Mouse (Mus musculus): ENCODE measurements around the gene Haao. TPM values are rescaled to one million over a fixed set of nuclear protein-coding genes. Genes with fewer than 3 reads are reported as not detected.

Haao gene
- polyA plus RNA-seq, 1 experiment from 2014 or later, result 0.56 TPM

DNA sequence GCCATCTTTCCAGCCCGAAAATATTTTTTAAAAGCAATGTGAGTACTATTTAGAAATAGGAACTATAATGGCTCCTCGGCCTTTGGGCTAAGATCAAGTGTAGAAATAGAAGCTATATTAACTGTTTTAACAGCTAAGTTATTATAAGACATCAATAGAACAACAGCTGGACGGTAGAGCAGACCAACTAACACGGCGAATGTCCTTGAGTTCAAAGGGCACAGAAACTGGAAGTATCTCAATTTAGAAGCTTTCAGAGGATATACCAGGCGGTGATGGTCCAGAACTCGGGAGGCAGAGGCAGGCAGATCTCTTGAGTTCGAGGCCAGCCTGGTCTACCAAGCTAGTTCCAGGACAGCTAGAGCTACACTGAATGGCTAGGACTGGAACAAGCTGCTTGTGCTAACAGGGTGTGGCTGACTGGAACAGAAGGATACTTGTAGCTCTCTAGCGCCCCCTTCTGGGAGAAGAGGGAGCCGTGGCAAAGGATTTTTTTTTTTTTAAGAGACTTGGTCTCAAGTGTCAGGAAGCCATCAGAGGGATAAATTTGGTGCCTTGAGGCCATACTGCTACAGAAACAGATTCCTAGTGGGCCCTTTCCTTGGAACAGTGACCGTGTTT, 39.9 kb downstream of the Haao start:
- Histone ChIP-seq H3K27ac (no peak overlapping the region), H3K4me3 (ENCODE audit: inconsistent target) (no peak overlapping the region), H3K36me3 (ENCODE audit: inconsistent target) (peaks cover 51% of the 10 kb centered on the region), H3K79me2 (ENCODE audit: inconsistent target) (no peaks in the 10 kb centered on the region)
- 63% methylated on average over 11 of the region's 11 CpGs for WGBS (ENCODE audit: missing documents)

DNA sequence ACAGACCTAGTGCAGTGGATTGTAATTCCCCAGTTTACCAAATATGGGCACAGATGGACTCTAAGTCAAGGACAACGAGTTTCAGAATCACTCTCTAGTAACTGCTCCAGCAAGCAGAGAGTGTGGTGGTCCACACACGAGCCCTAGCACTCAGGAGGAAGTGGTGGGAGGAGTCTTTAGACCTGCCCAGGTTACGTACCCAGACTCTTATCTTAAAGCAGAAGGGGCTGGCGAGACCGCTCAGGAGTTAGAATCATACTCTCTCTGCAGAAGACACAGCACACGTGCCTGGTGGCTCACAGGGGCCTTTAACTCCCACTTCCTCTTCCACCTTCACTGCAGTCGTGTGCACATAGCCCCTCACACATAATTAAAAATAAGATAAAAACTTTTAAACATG, 40.4 kb downstream of the Haao start:
- Histone ChIP-seq H3K4me3 (ENCODE audit: inconsistent target) (no peak overlapping the region), H3K79me2 (ENCODE audit: inconsistent target) (no peaks in the 10 kb centered on the region), H3K27ac (no peak overlapping the region), H3K36me3 (ENCODE audit: inconsistent target) (peaks cover 53% of the 10 kb centered on the region)
- WGBS (ENCODE audit: missing documents), result 26% methylated on average over 7 of the region's 7 CpGs

DNA sequence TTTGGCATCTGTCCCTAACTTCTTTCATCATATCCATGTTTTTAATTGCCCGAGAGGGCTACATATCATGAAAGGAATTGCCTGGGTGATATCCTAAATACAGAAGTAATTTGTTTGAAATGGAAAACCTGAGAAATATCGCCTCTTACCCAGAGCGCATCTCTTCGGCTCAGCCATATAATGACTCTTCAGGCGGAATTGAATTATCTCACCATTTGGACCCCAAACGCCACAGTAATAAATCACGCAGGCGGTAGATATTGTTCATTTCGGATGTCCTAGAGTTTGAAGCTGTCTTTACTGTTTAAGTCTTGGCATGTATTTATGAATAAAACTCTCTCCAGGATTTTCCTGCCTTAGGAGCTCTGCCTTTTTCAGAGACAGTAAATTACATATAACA, 42.7 kb downstream of the Haao start:
- peaks cover 62% of the 10 kb centered on the region for H3K36me3 ChIP-seq (ENCODE audit: inconsistent target)
- WGBS (ENCODE audit: missing documents), result 98% methylated on average over 9 of the region's 9 CpGs
- no peaks in the 10 kb centered on the region for H3K79me2 ChIP-seq (ENCODE audit: inconsistent target)
- H3K27ac ChIP-seq, result no peak overlapping the region
- H3K4me3 ChIP-seq (ENCODE audit: inconsistent target), result no peak overlapping the region

DNA sequence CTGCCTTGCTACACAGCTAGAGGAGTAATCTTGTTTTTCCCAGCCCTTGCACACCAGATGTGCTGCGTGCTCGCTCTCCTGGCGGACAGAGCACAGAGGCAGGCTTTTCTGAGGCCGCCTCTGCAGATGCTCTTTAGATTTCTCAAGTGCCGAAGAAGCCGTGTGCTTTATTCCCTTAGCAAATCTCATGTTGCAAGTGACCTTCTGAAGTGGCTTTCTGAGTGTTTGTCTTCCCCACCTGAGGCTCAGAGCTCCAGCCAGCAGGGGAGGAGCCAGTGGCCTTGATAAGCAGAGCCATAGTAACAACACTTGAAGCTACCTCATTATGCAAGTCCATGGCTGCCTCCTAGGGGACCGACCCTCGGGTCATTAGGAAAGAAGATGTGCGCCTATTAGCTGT, 43.8 kb downstream of the Haao start:
- Histone ChIP-seq H3K27ac (no peak overlapping the region), H3K36me3 (ENCODE audit: inconsistent target) (peaks cover 60% of the 10 kb centered on the region), H3K79me2 (ENCODE audit: inconsistent target) (no peaks in the 10 kb centered on the region), H3K4me3 (ENCODE audit: inconsistent target) (no peak overlapping the region)
- 96% methylated on average over 9 of the region's 9 CpGs for WGBS (ENCODE audit: missing documents)

DNA sequence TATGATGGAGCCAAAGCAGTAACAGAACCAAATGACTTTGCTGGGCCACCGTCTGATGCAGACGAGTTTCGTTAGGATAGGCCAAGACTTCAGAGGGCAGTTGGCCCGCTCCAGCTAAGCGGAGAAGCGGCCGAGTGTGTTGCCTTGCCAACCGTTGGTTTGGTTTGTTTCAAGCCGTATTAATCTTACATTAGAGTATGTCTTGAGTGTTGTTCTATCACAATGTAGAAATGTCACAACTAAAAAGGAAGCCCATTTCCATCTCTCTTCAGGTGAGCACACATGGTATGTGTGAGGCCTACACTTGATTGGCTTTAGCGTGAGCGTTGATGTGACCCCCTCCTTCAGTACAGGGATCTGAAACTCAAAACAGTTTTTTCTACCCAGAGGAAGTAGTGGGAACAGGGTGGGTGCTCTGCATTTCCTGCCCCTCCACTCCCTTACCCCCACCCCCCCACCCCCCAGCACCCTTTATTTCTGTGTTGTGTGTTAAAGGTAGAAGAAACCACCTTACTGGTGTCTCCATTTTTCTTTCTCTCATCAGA, 48.2 kb downstream of the Haao start:
- WGBS (ENCODE audit: missing documents), result 77% methylated on average over 11 of the region's 11 CpGs
- Histone ChIP-seq H3K4me3 (ENCODE audit: inconsistent target) (no peak overlapping the region), H3K79me2 (ENCODE audit: inconsistent target) (no peaks in the 10 kb centered on the region), H3K36me3 (ENCODE audit: inconsistent target) (peaks cover 36% of the 10 kb centered on the region), H3K27ac (no peak overlapping the region)

DNA sequence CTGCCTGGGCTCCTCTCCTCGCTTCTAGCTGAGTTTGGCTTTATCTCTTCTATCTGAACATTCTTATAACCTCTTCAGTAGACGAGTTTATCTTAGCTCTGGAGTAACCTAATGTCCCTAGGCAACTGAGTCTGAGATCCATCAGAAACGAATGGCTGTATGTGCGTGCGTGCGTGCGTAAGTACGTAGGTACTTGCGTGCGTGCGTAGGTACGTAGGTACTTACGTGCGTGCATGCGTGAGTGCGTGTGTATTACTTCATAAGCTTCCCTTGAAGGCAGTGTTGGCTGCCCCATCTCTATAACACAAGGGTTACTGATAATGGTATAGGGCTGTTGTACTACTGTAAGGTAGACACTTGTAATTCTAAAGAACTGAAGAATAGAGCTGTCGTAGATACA, 52.6 kb downstream of the Haao start:
- peaks cover 20% of the 10 kb centered on the region; the same call in 1 of the 2 replicates for H3K36me3 ChIP-seq (ENCODE audit: inconsistent target)
- H3K79me2 ChIP-seq (ENCODE audit: inconsistent target), result no peaks in the 10 kb centered on the region
- no peak overlapping the region for H3K27ac ChIP-seq
- WGBS (ENCODE audit: missing documents), result 96% methylated on average over 15 of the region's 17 CpGs
- no peak overlapping the region for H3K4me3 ChIP-seq (ENCODE audit: inconsistent target)

DNA sequence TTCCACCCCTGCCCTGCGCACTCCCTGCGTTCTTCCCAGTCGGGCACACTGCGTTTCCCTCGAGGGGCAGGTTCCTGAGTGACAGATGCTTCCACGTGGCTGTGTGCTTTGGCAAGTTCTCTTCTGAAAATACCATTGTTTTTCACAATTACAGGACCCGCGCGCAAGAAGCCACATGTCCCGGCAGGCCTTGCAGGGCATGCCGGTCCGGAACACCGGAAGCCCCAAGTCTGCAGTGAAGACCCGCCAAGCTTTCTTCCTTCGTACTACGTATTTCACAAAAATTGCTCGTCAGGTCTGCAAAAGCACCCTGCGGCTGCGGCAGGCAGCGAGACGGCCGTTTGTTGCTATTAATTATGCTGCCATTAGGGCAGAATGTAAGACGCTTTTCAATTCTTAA, 55.4 kb downstream of the Haao start:
- Histone ChIP-seq H3K79me2 (ENCODE audit: inconsistent target) (no peaks in the 10 kb centered on the region), H3K4me3 (ENCODE audit: inconsistent target) (no peak overlapping the region), H3K27ac (no peak overlapping the region), H3K36me3 (ENCODE audit: inconsistent target) (peaks cover 30% of the 10 kb centered on the region; the same call in 1 of the 2 replicates)
- 96% methylated on average over 23 of the region's 23 CpGs for WGBS (ENCODE audit: missing documents)

DNA sequence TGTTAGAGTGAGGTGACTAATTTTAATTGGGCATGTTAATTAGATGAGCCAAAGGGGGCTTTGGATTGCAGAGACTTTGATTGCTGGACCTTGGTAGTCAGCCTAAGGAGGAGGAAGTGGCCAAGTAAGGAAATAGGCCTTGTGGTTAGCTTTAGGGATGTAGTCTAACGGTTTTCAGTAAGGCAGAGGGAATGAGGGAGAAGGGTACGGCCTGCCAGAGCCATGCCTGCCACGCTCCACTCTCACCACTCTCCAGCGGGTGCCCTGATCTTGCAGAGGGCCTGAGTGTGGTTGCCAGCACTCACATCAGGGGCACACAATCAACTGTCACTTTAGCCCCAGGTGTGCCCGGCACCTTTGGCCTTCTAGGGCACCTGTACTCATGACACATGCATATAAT, 57.6 kb downstream of the Haao start:
- 20% methylated on average over 5 of the region's 5 CpGs for WGBS (ENCODE audit: missing documents)
- Histone ChIP-seq H3K4me3 (ENCODE audit: inconsistent target) (no peak overlapping the region), H3K79me2 (ENCODE audit: inconsistent target) (no peaks in the 10 kb centered on the region), H3K27ac (no peak overlapping the region), H3K36me3 (ENCODE audit: inconsistent target) (peaks cover 30% of the 10 kb centered on the region; the same call in 1 of the 2 replicates)

DNA sequence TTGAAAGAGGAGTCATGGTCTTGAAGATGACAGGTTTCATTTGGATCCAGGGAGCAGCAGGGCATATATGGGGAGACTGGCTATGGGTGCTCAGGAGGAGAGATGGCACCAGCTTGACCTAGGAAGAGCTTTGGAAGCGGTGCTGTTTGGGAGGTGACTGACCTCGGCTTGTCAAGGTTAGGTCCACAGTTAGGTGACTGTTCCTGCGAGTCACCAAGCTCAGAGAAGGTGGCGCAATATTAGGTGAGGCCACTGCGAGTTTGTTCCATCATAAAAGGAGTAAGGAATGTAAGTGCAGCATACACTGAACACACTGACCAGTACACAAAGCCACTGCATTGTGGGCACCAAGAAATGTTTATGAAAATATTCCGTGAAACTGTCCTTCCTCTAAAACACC, 61.3 kb downstream of the Haao start:
- H3K27ac ChIP-seq, result no peak overlapping the region

DNA sequence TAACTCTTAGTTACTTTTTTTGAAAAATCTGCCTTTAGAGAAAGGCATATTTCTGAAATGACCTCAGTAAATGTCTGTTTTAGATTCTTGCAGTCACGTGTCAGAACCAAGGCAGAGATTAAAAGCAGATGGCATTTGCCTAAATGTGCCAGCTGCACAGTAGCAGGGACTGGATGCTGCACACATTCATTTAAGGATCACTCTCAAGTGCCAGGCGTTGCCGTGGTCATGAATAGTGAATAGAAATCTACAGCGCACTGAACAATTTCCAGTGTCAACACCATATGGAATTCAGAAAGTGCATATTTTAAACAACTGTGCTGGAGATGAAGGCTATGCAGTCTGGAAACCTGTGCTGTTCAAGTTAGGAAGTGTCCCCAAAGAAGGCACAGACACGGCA, 65.0 kb downstream of the Haao start:
- Histone ChIP-seq H3K27ac (no peak overlapping the region), H3K4me3 (ENCODE audit: inconsistent target) (no peak overlapping the region), H3K36me3 (ENCODE audit: inconsistent target) (peaks cover 13% of the 10 kb centered on the region; the same call in 1 of the 2 replicates), H3K79me2 (ENCODE audit: inconsistent target) (no peaks in the 10 kb centered on the region)
- 92% methylated on average over 5 of the region's 5 CpGs for WGBS (ENCODE audit: missing documents)

More for the DNA sequence above, 61.3 kb downstream of the Haao start:
- Histone ChIP-seq H3K4me3 (ENCODE audit: inconsistent target) (no peak overlapping the region), H3K79me2 (ENCODE audit: inconsistent target) (no peaks in the 10 kb centered on the region), H3K36me3 (ENCODE audit: inconsistent target) (peaks cover 26% of the 10 kb centered on the region; the same call in 1 of the 2 replicates)
- 78% methylated on average over 6 of the region's 6 CpGs for WGBS (ENCODE audit: missing documents)

Other genes with a start within 250 kb of the Haao start
- not detected in 3 replicates for gene Kcng3, start 216.1 kb downstream of the Haao start, polyA plus RNA-seq (2018)
- gene Mta3, start 141.8 kb downstream of the Haao start, polyA plus RNA-seq (2018), result 35.9 to 71.7 TPM (median 43.5 TPM) in 3 replicates

All from macrophage (primary cell).